Mouse (Mus musculus) ES-Bruce4 (cell line): ENCODE measurements around the gene Gse1. TPM values are rescaled to one million over a fixed set of nuclear protein-coding genes. Genes with fewer than 3 reads are reported as not detected.

Source experiments
- H3K27ac ChIP-seq: 2 replicates; pipeline ENCODE4 v1.5.1; 2012; ENCODE audit warnings: low read length, inconsistent platforms; ENCODE audit not compliant: insufficient read depth
- H3K27me3 ChIP-seq: 2 replicates; pipeline ENCODE4 v1.6.1; 2012; ENCODE audit warnings: mild to moderate bottlenecking, low read length, inconsistent platforms; ENCODE audit not compliant: control insufficient read depth, poor library complexity, insufficient read depth, severe bottlenecking
- H3K36me3 ChIP-seq: 2 replicates; pipeline ENCODE4 v1.6.1; 2012; ENCODE audit warnings: inconsistent platforms, mild to moderate bottlenecking, low read length, moderate library complexity; ENCODE audit not compliant: control insufficient read depth, poor library complexity, insufficient read depth, severe bottlenecking
- H3K4me1 ChIP-seq: one replicate; pipeline ENCODE4 v1.8.1; 2011; ENCODE audit warnings: low read length; ENCODE audit not compliant: control insufficient read depth, insufficient read depth
- H3K4me3 ChIP-seq: 2 replicates; pipeline ENCODE4 v1.5.1; 2011; ENCODE audit warnings: low read depth, mild to moderate bottlenecking, low read length
- H3K9ac ChIP-seq: 2 replicates; pipeline ENCODE4 v1.6.1; 2012; ENCODE audit warnings: low read depth, mild to moderate bottlenecking, inconsistent platforms; ENCODE audit not compliant: poor library complexity, severe bottlenecking
- H3K9me3 ChIP-seq: replicated peaks from 2 replicates; pipeline ENCODE4 v1.6.1; 2012; ENCODE audit warnings: mild to moderate bottlenecking, low read length, inconsistent platforms; ENCODE audit not compliant: control insufficient read depth, poor library complexity, insufficient read depth, severe bottlenecking
- CTCF ChIP-seq: IDR thresholded peaks from one replicate; pipeline ENCODE4 v1.8.1; 2011; ENCODE audit warnings: low read depth, low read length
- EP300 ChIP-seq: IDR thresholded peaks from 2 replicates; pipeline ENCODE4 v1.6.1; 2011; ENCODE audit warnings: low read depth, low read length; ENCODE audit not compliant: insufficient read depth
- POLR2A ChIP-seq: IDR thresholded peaks from one replicate; pipeline ENCODE4 v1.8.1; 2011; ENCODE audit warnings: low read length; ENCODE audit not compliant: insufficient read depth
- polyA plus RNA-seq: library from polyadenylated mRNA; stranded (reverse); fragments of >200 nt; gene quantifications from 2 replicates; pipeline ENCODE4 v1.2.4, GENCODE M21; 2011; ENCODE audit warnings: low read depth; ENCODE audit not compliant: missing spikeins, insufficient read depth, insufficient read length

Gene Gse1
- polyA plus RNA-seq, 1 experiment: 31.8 TPM

- no peak overlapping the region for H3K4me3 ChIP-seq
Measured at GRCm38 (mm10) chr8:120498926-120499605, 270.8 kb downstream of the Gse1 start.

GRCm38 (mm10) chr8:120500701-120501261 lies 272.5 kb downstream of the Gse1 start:
- no peak overlapping the region for H3K27ac ChIP-seq
- H3K9ac ChIP-seq: no peak overlapping the region
- H3K4me3 ChIP-seq: no peak overlapping the region
- no peaks in the 10 kb centered on the region for H3K9me3 ChIP-seq
- TF ChIP-seq CTCF (no peak), EP300 (no peak)
- H3K36me3 ChIP-seq: no peaks in the 10 kb centered on the region
- peaks cover 11% of the 10 kb centered on the region for H3K4me1 ChIP-seq
- H3K27me3 ChIP-seq: no peaks in the 10 kb centered on the region

More at GRCm38 (mm10) chr8:120498926-120499605, 270.8 kb downstream of the Gse1 start:
- H3K9ac ChIP-seq: no peak overlapping the region
- H3K27me3 ChIP-seq: no peaks in the 10 kb centered on the region
- peaks cover 11% of the 10 kb centered on the region for H3K4me1 ChIP-seq
- H3K36me3 ChIP-seq: no peaks in the 10 kb centered on the region
- no peak overlapping the region for H3K27ac ChIP-seq
- no peaks in the 10 kb centered on the region for H3K9me3 ChIP-seq
- TF ChIP-seq CTCF: no peak
- no peak for TF ChIP-seq EP300
- no peak for TF ChIP-seq POLR2A

DNA sequence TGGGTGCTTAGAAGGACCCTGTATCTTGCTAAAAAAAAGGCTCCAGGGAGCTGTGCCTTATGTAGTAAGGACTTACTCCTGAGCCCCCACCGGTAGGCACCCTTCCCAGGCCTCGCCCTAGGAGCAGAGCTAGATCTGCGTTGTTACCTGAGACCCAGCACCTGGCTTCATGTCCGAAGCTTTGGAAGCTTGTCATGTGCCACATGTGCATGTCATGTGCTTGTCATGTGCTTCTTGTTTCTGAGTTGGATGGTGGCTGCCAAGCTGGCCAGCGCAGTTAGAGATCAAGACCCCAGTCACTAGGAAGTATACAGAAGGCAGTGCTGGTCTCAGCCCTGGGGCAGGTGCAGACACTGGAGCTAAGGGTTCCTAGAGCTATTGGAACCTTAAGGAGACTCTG lies 273.2 kb downstream of the Gse1 start:
- H3K9me3 ChIP-seq: no peaks in the 10 kb centered on the region
- H3K4me1 ChIP-seq: peaks cover 11% of the 10 kb centered on the region
- H3K9ac ChIP-seq: no peak overlapping the region
- H3K4me3 ChIP-seq: no peak overlapping the region
- TF ChIP-seq POLR2A (no peak), EP300 (no peak), CTCF (no peak)
- H3K27ac ChIP-seq: no peak overlapping the region
- no peaks in the 10 kb centered on the region for H3K27me3 ChIP-seq
- no peaks in the 10 kb centered on the region for H3K36me3 ChIP-seq

DNA sequence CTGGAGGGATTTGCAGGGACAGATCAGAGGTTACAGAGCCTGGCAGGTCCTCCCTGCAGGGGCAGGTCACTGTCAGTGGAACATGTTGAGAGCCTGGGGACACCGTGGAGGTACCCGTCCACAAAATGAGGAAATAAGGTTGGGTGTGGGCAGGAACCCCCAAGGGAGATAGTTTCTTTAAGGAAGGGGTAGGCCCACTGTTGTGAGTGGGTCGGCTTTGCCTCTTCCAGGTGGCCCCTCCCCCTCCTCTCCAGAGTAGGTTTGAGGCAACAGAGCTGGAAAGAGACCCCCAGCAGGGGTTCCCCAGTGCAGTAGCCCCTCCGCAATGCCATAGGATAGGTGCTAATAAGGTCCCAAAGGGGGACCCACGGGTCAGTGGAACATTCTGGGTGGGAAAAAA lies 274.2 kb downstream of the Gse1 start:
- Histone ChIP-seq H3K9me3 (no peaks in the 10 kb centered on the region), H3K27me3 (no peaks in the 10 kb centered on the region), H3K4me3 (no peak overlapping the region), H3K36me3 (no peaks in the 10 kb centered on the region), H3K27ac (no peak overlapping the region), H3K4me1 (peaks cover 11% of the 10 kb centered on the region), H3K9ac (no peak overlapping the region)
- TF ChIP-seq EP300: no peak
- TF ChIP-seq POLR2A: no peak
- no peak for TF ChIP-seq CTCF

GRCm38 (mm10) chr8:120504251-120505081 lies 276.2 kb downstream of the Gse1 start:
- no peak for TF ChIP-seq EP300
- TF ChIP-seq POLR2A: no peak
- no peak for TF ChIP-seq CTCF
- no peaks in the 10 kb centered on the region for H3K36me3 ChIP-seq
- no peak overlapping the region for H3K27ac ChIP-seq
- H3K9ac ChIP-seq: peak overlapping the region; percentile 43
- no peaks in the 10 kb centered on the region for H3K9me3 ChIP-seq
- peak overlapping the region; percentile 49 for H3K4me3 ChIP-seq
- no peaks in the 10 kb centered on the region for H3K27me3 ChIP-seq
- H3K4me1 ChIP-seq: peaks cover 9% of the 10 kb centered on the region

DNA sequence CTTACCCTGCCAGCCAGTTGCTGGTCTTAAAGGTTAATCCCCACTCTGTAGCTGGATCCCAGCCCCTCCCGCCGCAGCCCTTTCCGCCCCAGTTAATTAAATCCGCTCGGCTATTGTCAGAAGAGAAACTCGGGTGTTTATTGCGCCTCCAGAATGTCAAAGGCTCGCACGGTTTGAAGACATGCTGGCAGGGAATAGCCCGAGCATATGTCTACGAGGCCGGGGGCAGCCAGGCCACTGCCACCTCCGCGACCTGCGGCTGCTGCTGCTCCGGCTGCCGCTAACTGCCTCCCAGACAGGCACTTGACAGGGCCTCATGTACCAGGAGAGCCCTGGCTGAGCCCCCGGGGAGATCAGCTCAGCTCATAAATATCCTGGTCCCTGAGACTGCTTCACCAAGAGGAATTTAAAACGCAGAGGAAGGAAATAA lies 276.8 kb downstream of the Gse1 start:
- peak overlapping the region; percentile 43 for H3K9ac ChIP-seq
- H3K9me3 ChIP-seq: no peaks in the 10 kb centered on the region
- TF ChIP-seq EP300 (no peak), POLR2A (no peak), CTCF (no peak)
- no peaks in the 10 kb centered on the region for H3K27me3 ChIP-seq
- H3K4me1 ChIP-seq: peaks cover 9% of the 10 kb centered on the region
- H3K4me3 ChIP-seq: peak overlapping the region; percentile 49
- H3K27ac ChIP-seq: no peak overlapping the region
- H3K36me3 ChIP-seq: no peaks in the 10 kb centered on the region
